Mouse (Mus musculus): ENCODE data around the gene Dnm2. TPM values are rescaled to one million over a fixed set of nuclear protein-coding genes. Genes with fewer than 3 reads are reported as not detected.
"Not testable (repeated sequence)": the region's sequence is repeated elsewhere in the genome, so short reads cannot be mapped to it uniquely, and the experiment has no call there.

Dnm2 gene
- total RNA-seq, 2 experiments from 2014 or later = 111 to 116 TPM

GRCm38 (mm10) chr9:21539981-21540753 is 115.5 kb downstream of the Dnm2 start:
- DNase-seq (ENCODE audit: low spot score in 2 of 2) = no peak

GRCm38 (mm10) chr9:21542001-21542400 is 117.3 kb downstream of the Dnm2 start:
- not testable (repeated sequence) for DNase-seq (ENCODE audit: low spot score in 2 of 2)

- DNase-seq (ENCODE audit: low spot score in 2 of 2) = no peak
These were observed 120.7 kb downstream of the Dnm2 start for GRCm38 (mm10) chr9:21545351-21545915.

- DNase-seq (ENCODE audit: low spot score in 2 of 2) = peak; percentile 99 to 100
These were observed 121.4 kb downstream of the Dnm2 start for GRCm38 (mm10) chr9:21545916-21546788.

- no peak for DNase-seq (ENCODE audit: low spot score in 2 of 2)
These were observed 122.0 kb downstream of the Dnm2 start, which contains the start of gene Carm1 for GRCm38 (mm10) chr9:21546789-21547074. TSS of gene Carm1 (plus strand) at chr9:21546894.

GRCm38 (mm10) chr9:21547075-21547941 is 122.6 kb downstream of the Dnm2 start:
- peak; percentile 18 to 44 for DNase-seq (ENCODE audit: low spot score in 2 of 2)

GRCm38 (mm10) chr9:21551049-21551448 is 126.3 kb downstream of the Dnm2 start:
- no peak for DNase-seq (ENCODE audit: low spot score in 2 of 2)

- DNase-seq (ENCODE audit: low spot score in 2 of 2) = no peak
These were observed 129.0 kb downstream of the Dnm2 start for GRCm38 (mm10) chr9:21553607-21554273.

- DNase-seq (ENCODE audit: low spot score in 2 of 2) = no peak
These were observed 130.6 kb downstream of the Dnm2 start for GRCm38 (mm10) chr9:21555198-21555742.

GRCm38 (mm10) chr9:21556996-21557395 is 132.3 kb downstream of the Dnm2 start:
- DNase-seq (ENCODE audit: low spot score in 2 of 2) = no peak

Small RNA genes lying within 50 kb of the gene (microRNA-seq; reads per million reads assigned to microRNA genes)
- gene Mir199a-1 = 2.1 reads per million

Other genes with a start within 250 kb of the Dnm2 start
- 10 to 100 TPM; 46.6 to 50.8 TPM for gene Keap1, start 185.5 kb upstream of the Dnm2 start, total RNA-seq (2021)
- gene S1pr5, start 176.5 kb upstream of the Dnm2 start, total RNA-seq (2021) = under 1 TPM; 0.20 to 0.28 TPM
- gene Atg4d, start 159.6 kb upstream of the Dnm2 start, total RNA-seq (2021) = 10 to 100 TPM; 33.4 to 38.7 TPM
- 10 to 100 TPM; 40.2 to 41.8 TPM for gene Kri1, start 136.9 kb upstream of the Dnm2 start, total RNA-seq (2021)
- gene Cdkn2d, start 133.5 kb upstream of the Dnm2 start, total RNA-seq (2021) = 10 to 100 TPM; 21.9 to 25.6 TPM
- 1 to 10 TPM in 1 of 2 experiments, not detected in 1; 3.4 TPM for gene Ap1m2, start 112.6 kb upstream of the Dnm2 start, total RNA-seq (2021)
- gene Slc44a2, start 104.2 kb upstream of the Dnm2 start, total RNA-seq (2021) = 10 to 100 TPM; 73.6 to 75.4 TPM
- gene Ilf3, start 57.0 kb upstream of the Dnm2 start, total RNA-seq (2021) = 100 to 1,000 TPM; 107 to 118 TPM
- 10 to 100 TPM; 34.0 to 35.3 TPM for gene Qtrt1, start 13.1 kb upstream of the Dnm2 start, total RNA-seq (2021)
- gene Tmed1, start 85.3 kb downstream of the Dnm2 start, total RNA-seq (2021) = 10 to 100 TPM; 37.3 to 37.8 TPM
- gene AB124611, start 101.3 kb downstream of the Dnm2 start, total RNA-seq (2021) = 1 to 10 TPM; 3.7 to 5.0 TPM
- 10 to 100 TPM; 71.4 to 83.9 TPM for gene Carm1, start 122.0 kb downstream of the Dnm2 start, total RNA-seq (2021)
- 10 to 100 TPM; 55.6 to 57.3 TPM for gene Timm29, start 167.8 kb downstream of the Dnm2 start, total RNA-seq (2021)
- gene Yipf2, start 167.9 kb downstream of the Dnm2 start, total RNA-seq (2021) = 10 to 100 TPM; 27.2 to 28.4 TPM
- 10 to 100 TPM; 86.1 to 94.8 TPM for gene Smarca4, start 191.3 kb downstream of the Dnm2 start, total RNA-seq (2021)